Mouse (Mus musculus): ENCODE data around the gene Gm49342. TPM values are rescaled to one million over a fixed set of nuclear protein-coding genes. Genes with fewer than 3 reads are reported as not detected.
"Not testable (repeated sequence)": the region's sequence is repeated elsewhere in the genome, so short reads cannot be mapped to it uniquely, and the experiment has no call there.

Gene Gm49342
- total RNA-seq, 2 experiments from 2014 or later: 2.9 to 7.8 TPM

- intact Hi-C loops (cut with DNase I): no loop called here
- no peak for TF ChIP-seq CTCF (IDR thresholded peaks at IDR 0.05)
- no peak for DNase-seq
- peak overlapping the region; percentile 66 for H3K4me3 ChIP-seq
- peak overlapping the region; percentile 73; the same call in 1 of the 2 replicates for H3K27ac ChIP-seq
These were observed 11.2 kb downstream of the Gm49342 start for GRCm38 (mm10) chr14:50955487-50955886.

GRCm38 (mm10) chr14:50955942-50956508 is 11.7 kb downstream of the Gm49342 start, which contains the start of gene Pnp2:
Gene Pnp2, plus strand, starts transcription at chr14:50955992.
- H3K27ac ChIP-seq: peak within 1 kb of the TSS; percentile 73

GRCm38 (mm10) chr14:50956724-50957123 is 12.4 kb downstream of the Gm49342 start:
- H3K4me3 ChIP-seq: peak overlapping the region; percentile 66
- intact Hi-C loops (cut with DNase I); DNase-seq: not testable (repeated sequence)
- H3K27ac ChIP-seq: peak overlapping the region; percentile 73

More at GRCm38 (mm10) chr14:50955942-50956508, 11.7 kb downstream of the Gm49342 start, which contains the start of gene Pnp2:
- intact Hi-C loops (cut with DNase I): not testable (repeated sequence)
- peak; percentile 20; the same call in 1 of the 2 replicates for TF ChIP-seq CTCF (IDR thresholded peaks at IDR 0.05)
- DNase-seq: peak; percentile 53
- H3K4me3 ChIP-seq: peak within 1 kb of the TSS; percentile 66

- H3K27ac ChIP-seq; DNase-seq; intact Hi-C loops (cut with DNase I); H3K4me3 ChIP-seq: not testable (repeated sequence)
These were observed 12.8 kb downstream of the Gm49342 start for GRCm38 (mm10) chr14:50957146-50957545.

GRCm38 (mm10) chr14:50958289-50958995 is 14.1 kb downstream of the Gm49342 start:
- DNase-seq; H3K27ac ChIP-seq; intact Hi-C loops (cut with DNase I); H3K4me3 ChIP-seq: not testable (repeated sequence)

GRCm38 (mm10) chr14:50968216-50968980 is 24.1 kb downstream of the Gm49342 start:
- DNase-seq: no peak
- H3K4me3 ChIP-seq: no peak overlapping the region
- intact Hi-C loops (cut with DNase I): no loop called here
- H3K27ac ChIP-seq: no peak overlapping the region
- no peak for TF ChIP-seq CTCF (IDR thresholded peaks at IDR 0.05)

GRCm38 (mm10) chr14:50969041-50969440 is 24.7 kb downstream of the Gm49342 start:
- TF ChIP-seq CTCF (IDR thresholded peaks at IDR 0.05): no peak
- DNase-seq: no peak
- Histone ChIP-seq H3K4me3 (peak overlapping the region; percentile 47), H3K27ac (peak overlapping the region; percentile 55)
- intact Hi-C loops (cut with DNase I): no loop called here

GRCm38 (mm10) chr14:50969558-50970544 is 25.5 kb downstream of the Gm49342 start:
- Histone ChIP-seq H3K4me3 (peak overlapping the region; percentile 47), H3K27ac (peak overlapping the region; percentile 55)
- intact Hi-C loops (cut with DNase I): no loop called here
- TF ChIP-seq CTCF (IDR thresholded peaks at IDR 0.05): no peak
- DNase-seq: peak; percentile 39

- no peak for TF ChIP-seq CTCF (IDR thresholded peaks at IDR 0.05)
- intact Hi-C loops (cut with DNase I): no loop called here
- Histone ChIP-seq H3K4me3 (no peak overlapping the region), H3K27ac (no peak overlapping the region)
- DNase-seq: no peak
These were observed 26.5 kb downstream of the Gm49342 start for GRCm38 (mm10) chr14:50970822-50971221.

GRCm38 (mm10) chr14:50973054-50973453 is 28.7 kb downstream of the Gm49342 start:
- H3K4me3 ChIP-seq; intact Hi-C loops (cut with DNase I); H3K27ac ChIP-seq; DNase-seq: not testable (repeated sequence)

- DNase-seq: no peak
- TF ChIP-seq CTCF (IDR thresholded peaks at IDR 0.05): no peak
These were observed 29.4 kb downstream of the Gm49342 start for GRCm38 (mm10) chr14:50973700-50974099.

GRCm38 (mm10) chr14:50975001-50975400 is 30.7 kb downstream of the Gm49342 start:
- no peak for DNase-seq
- intact Hi-C loops (cut with DNase I): no loop called here
- Histone ChIP-seq H3K27ac (no peak overlapping the region), H3K4me3 (no peak overlapping the region)
- no peak for TF ChIP-seq CTCF (IDR thresholded peaks at IDR 0.05)

More at GRCm38 (mm10) chr14:50973700-50974099, 29.4 kb downstream of the Gm49342 start:
- Histone ChIP-seq H3K4me3 (no peak overlapping the region), H3K27ac (no peak overlapping the region)
- intact Hi-C loops (cut with DNase I): no loop called here
